Mouse (Mus musculus): ENCODE data around the gene Map1lc3b. TPM values are rescaled to one million over a fixed set of nuclear protein-coding genes. Genes with fewer than 3 reads are reported as not detected.

The Map1lc3b gene
- polyA plus RNA-seq, 1 experiment, result 86.5 TPM

GRCm38 (mm10) chr8:121613419-121613818, 23.3 kb downstream of the Map1lc3b start:
- TF ChIP-seq POLR2A (IDR thresholded peaks at IDR 0.05; ENCODE audit: insufficient read depth, low read length) (no peak), EP300 (IDR thresholded peaks at IDR 0.05; ENCODE audit: insufficient read depth, low read depth, low read length) (no peak), CTCF (IDR thresholded peaks at IDR 0.05; ENCODE audit: low read depth, low read length) (no peak)
- Histone ChIP-seq H3K36me3 (ENCODE audit: control insufficient read depth, insufficient read depth, low read length, poor library complexity, severe bottlenecking) (no peaks in the 10 kb centered on the region), H3K27ac (ENCODE audit: insufficient read depth, low read length) (no peak overlapping the region), H3K9ac (ENCODE audit: low read depth, poor library complexity, severe bottlenecking) (no peak overlapping the region), H3K27me3 (ENCODE audit: control insufficient read depth, insufficient read depth, low read length, poor library complexity, severe bottlenecking) (no peaks in the 10 kb centered on the region), H3K4me3 (ENCODE audit: low read depth, low read length) (no peak overlapping the region), H3K4me1 (ENCODE audit: control insufficient read depth, insufficient read depth, low read length) (no peaks in the 10 kb centered on the region), H3K9me3 (replicated peaks; ENCODE audit: control insufficient read depth, insufficient read depth, low read length, poor library complexity, severe bottlenecking) (no peaks in the 10 kb centered on the region)

GRCm38 (mm10) chr8:121619401-121619995, 29.3 kb downstream of the Map1lc3b start:
- no peak for TF ChIP-seq CTCF (IDR thresholded peaks at IDR 0.05; ENCODE audit: low read depth, low read length)
- TF ChIP-seq POLR2A (IDR thresholded peaks at IDR 0.05; ENCODE audit: insufficient read depth, low read length), result no peak
- no peak for TF ChIP-seq EP300 (IDR thresholded peaks at IDR 0.05; ENCODE audit: insufficient read depth, low read depth, low read length)
- Histone ChIP-seq H3K36me3 (ENCODE audit: control insufficient read depth, insufficient read depth, low read length, poor library complexity, severe bottlenecking) (no peaks in the 10 kb centered on the region), H3K27ac (ENCODE audit: insufficient read depth, low read length) (no peak overlapping the region)

GRCm38 (mm10) chr8:121620801-121621516, 30.8 kb downstream of the Map1lc3b start:
- TF ChIP-seq EP300 (IDR thresholded peaks at IDR 0.05; ENCODE audit: insufficient read depth, low read depth, low read length) (no peak), CTCF (IDR thresholded peaks at IDR 0.05; ENCODE audit: low read depth, low read length) (no peak), POLR2A (IDR thresholded peaks at IDR 0.05; ENCODE audit: insufficient read depth, low read length) (no peak)
- Histone ChIP-seq H3K36me3 (ENCODE audit: control insufficient read depth, insufficient read depth, low read length, poor library complexity, severe bottlenecking) (no peaks in the 10 kb centered on the region), H3K27me3 (ENCODE audit: control insufficient read depth, insufficient read depth, low read length, poor library complexity, severe bottlenecking) (no peaks in the 10 kb centered on the region), H3K4me3 (ENCODE audit: low read depth, low read length) (no peak overlapping the region), H3K9me3 (replicated peaks; ENCODE audit: control insufficient read depth, insufficient read depth, low read length, poor library complexity, severe bottlenecking) (no peaks in the 10 kb centered on the region), H3K27ac (ENCODE audit: insufficient read depth, low read length) (no peak overlapping the region), H3K9ac (ENCODE audit: low read depth, poor library complexity, severe bottlenecking) (no peak overlapping the region), H3K4me1 (ENCODE audit: control insufficient read depth, insufficient read depth, low read length) (no peaks in the 10 kb centered on the region)

More at GRCm38 (mm10) chr8:121619401-121619995, 29.3 kb downstream of the Map1lc3b start:
- Histone ChIP-seq H3K4me3 (ENCODE audit: low read depth, low read length) (no peak overlapping the region), H3K4me1 (ENCODE audit: control insufficient read depth, insufficient read depth, low read length) (no peaks in the 10 kb centered on the region), H3K9ac (ENCODE audit: low read depth, poor library complexity, severe bottlenecking) (no peak overlapping the region), H3K27me3 (ENCODE audit: control insufficient read depth, insufficient read depth, low read length, poor library complexity, severe bottlenecking) (no peaks in the 10 kb centered on the region), H3K9me3 (replicated peaks; ENCODE audit: control insufficient read depth, insufficient read depth, low read length, poor library complexity, severe bottlenecking) (no peaks in the 10 kb centered on the region)

- H3K9me3 ChIP-seq (replicated peaks; ENCODE audit: control insufficient read depth, insufficient read depth, low read length, poor library complexity, severe bottlenecking), result no peaks in the 10 kb centered on the region
- H3K9ac ChIP-seq (ENCODE audit: low read depth, poor library complexity, severe bottlenecking), result no peak overlapping the region
- no peak overlapping the region for H3K27ac ChIP-seq (ENCODE audit: insufficient read depth, low read length)
- no peaks in the 10 kb centered on the region for H3K4me1 ChIP-seq (ENCODE audit: control insufficient read depth, insufficient read depth, low read length)
- no peak for TF ChIP-seq POLR2A (IDR thresholded peaks at IDR 0.05; ENCODE audit: insufficient read depth, low read length)
- no peak for TF ChIP-seq EP300 (IDR thresholded peaks at IDR 0.05; ENCODE audit: insufficient read depth, low read depth, low read length)
- TF ChIP-seq CTCF (IDR thresholded peaks at IDR 0.05; ENCODE audit: low read depth, low read length), result no peak
- no peaks in the 10 kb centered on the region for H3K36me3 ChIP-seq (ENCODE audit: control insufficient read depth, insufficient read depth, low read length, poor library complexity, severe bottlenecking)
- no peak overlapping the region for H3K4me3 ChIP-seq (ENCODE audit: low read depth, low read length)
- no peaks in the 10 kb centered on the region for H3K27me3 ChIP-seq (ENCODE audit: control insufficient read depth, insufficient read depth, low read length, poor library complexity, severe bottlenecking)
These were observed 31.7 kb downstream of the Map1lc3b start for GRCm38 (mm10) chr8:121621879-121622278.

- Histone ChIP-seq H3K27me3 (ENCODE audit: control insufficient read depth, insufficient read depth, low read length, poor library complexity, severe bottlenecking) (no peaks in the 10 kb centered on the region), H3K27ac (ENCODE audit: insufficient read depth, low read length) (no peak overlapping the region), H3K4me1 (ENCODE audit: control insufficient read depth, insufficient read depth, low read length) (no peaks in the 10 kb centered on the region), H3K9me3 (replicated peaks; ENCODE audit: control insufficient read depth, insufficient read depth, low read length, poor library complexity, severe bottlenecking) (no peaks in the 10 kb centered on the region), H3K36me3 (ENCODE audit: control insufficient read depth, insufficient read depth, low read length, poor library complexity, severe bottlenecking) (no peaks in the 10 kb centered on the region), H3K9ac (ENCODE audit: low read depth, poor library complexity, severe bottlenecking) (no peak overlapping the region), H3K4me3 (ENCODE audit: low read depth, low read length) (no peak overlapping the region)
- TF ChIP-seq EP300 (IDR thresholded peaks at IDR 0.05; ENCODE audit: insufficient read depth, low read depth, low read length) (no peak), POLR2A (IDR thresholded peaks at IDR 0.05; ENCODE audit: insufficient read depth, low read length) (no peak), CTCF (IDR thresholded peaks at IDR 0.05; ENCODE audit: low read depth, low read length) (no peak)
These were observed 32.9 kb downstream of the Map1lc3b start for GRCm38 (mm10) chr8:121623043-121623442.

GRCm38 (mm10) chr8:121628681-121629080, 38.5 kb downstream of the Map1lc3b start:
- Histone ChIP-seq H3K4me3 (ENCODE audit: low read depth, low read length) (no peak overlapping the region), H3K36me3 (ENCODE audit: control insufficient read depth, insufficient read depth, low read length, poor library complexity, severe bottlenecking) (no peaks in the 10 kb centered on the region), H3K9me3 (replicated peaks; ENCODE audit: control insufficient read depth, insufficient read depth, low read length, poor library complexity, severe bottlenecking) (no peaks in the 10 kb centered on the region)

More at GRCm38 (mm10) chr8:121628681-121629080, 38.5 kb downstream of the Map1lc3b start:
- Histone ChIP-seq H3K27me3 (ENCODE audit: control insufficient read depth, insufficient read depth, low read length, poor library complexity, severe bottlenecking) (no peaks in the 10 kb centered on the region), H3K4me1 (ENCODE audit: control insufficient read depth, insufficient read depth, low read length) (no peaks in the 10 kb centered on the region), H3K9ac (ENCODE audit: low read depth, poor library complexity, severe bottlenecking) (no peak overlapping the region), H3K27ac (ENCODE audit: insufficient read depth, low read length) (no peak overlapping the region)
- TF ChIP-seq EP300 (IDR thresholded peaks at IDR 0.05; ENCODE audit: insufficient read depth, low read depth, low read length) (no peak), CTCF (IDR thresholded peaks at IDR 0.05; ENCODE audit: low read depth, low read length) (no peak), POLR2A (IDR thresholded peaks at IDR 0.05; ENCODE audit: insufficient read depth, low read length) (no peak)
